Mouse (Mus musculus) gastrocnemius, postnatal 14 days (tissue): ENCODE measurements around the gene Kmt2c. TPM values are rescaled to one million over a fixed set of nuclear protein-coding genes. Genes with fewer than 3 reads are reported as not detected.

Source experiments
- DNase-seq: peaks from one replicate; pipeline ENCODE4 v3.0.0; 2021; ENCODE audit warnings: mixed read lengths
- intact Hi-C: fragments of 180-260 bp; cut with DNase I; formaldehyde crosslinking; loops from one replicate; pipeline ENCODE4 v1.15.1; 2025; ENCODE audit warnings: low total_unique reads
- total RNA-seq, 2 experiments: library from RNA; stranded (reverse); gene quantifications; 2 replicates each; pipeline ENCODE4 v1.2.3; 2021

The Kmt2c gene
- total RNA-seq, 2 experiments from 2014 or later: 24.9 to 27.6 TPM

DNA sequence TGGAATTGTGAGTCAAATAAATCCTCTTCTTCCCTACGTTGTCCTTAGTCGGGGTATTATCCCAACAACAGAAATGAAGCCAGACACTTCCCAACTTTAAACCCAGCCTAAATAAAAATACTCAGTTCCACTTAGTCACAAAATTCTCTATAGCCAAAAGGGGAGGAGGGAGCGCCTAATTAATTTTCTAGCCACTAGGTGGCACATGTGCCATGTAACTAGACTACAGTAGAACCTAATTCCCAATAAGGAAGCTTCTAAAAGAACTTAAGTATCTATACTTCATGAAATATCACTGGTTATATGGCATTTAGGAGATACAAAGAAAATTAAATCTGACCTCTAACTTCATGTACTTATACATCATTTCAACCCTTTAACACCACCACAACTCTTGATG is 78.0 kb downstream of the Kmt2c start:
- peak; percentile 49 for DNase-seq
- intact Hi-C loops: loop anchor here (10.0 kb wide), 2 partner anchors 184 to 314 kb away; no protein-coding TSS in a partner anchor

GRCm38 (mm10) chr5:25415382-25415781 is 83.2 kb downstream of the Kmt2c start:
- no peak for DNase-seq
- intact Hi-C loops: no loop called here

GRCm38 (mm10) chr5:25396727-25397126 is 101.9 kb downstream of the Kmt2c start:
- intact Hi-C loops: no loop called here
- no peak for DNase-seq

DNA sequence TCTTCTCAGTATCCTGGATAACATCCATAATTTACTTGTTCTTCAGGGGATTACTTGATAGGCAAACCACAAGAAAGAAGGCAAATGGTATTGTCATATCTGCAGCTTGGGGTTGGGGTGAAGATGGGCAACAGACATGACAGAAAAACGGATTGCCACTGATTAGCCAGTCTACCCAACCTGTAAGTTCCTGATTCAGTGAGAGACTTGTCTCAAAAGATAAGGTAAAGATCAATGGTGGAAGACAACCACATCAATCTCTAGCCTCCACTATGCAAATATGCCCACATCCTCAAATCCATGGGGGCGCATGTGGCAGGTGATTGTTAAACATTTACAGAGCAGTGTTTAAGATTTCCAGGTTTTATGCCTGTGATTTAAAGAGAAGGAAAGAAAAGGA is 105.9 kb downstream of the Kmt2c start:
- intact Hi-C loops: no loop called here
- DNase-seq: no peak

DNA sequence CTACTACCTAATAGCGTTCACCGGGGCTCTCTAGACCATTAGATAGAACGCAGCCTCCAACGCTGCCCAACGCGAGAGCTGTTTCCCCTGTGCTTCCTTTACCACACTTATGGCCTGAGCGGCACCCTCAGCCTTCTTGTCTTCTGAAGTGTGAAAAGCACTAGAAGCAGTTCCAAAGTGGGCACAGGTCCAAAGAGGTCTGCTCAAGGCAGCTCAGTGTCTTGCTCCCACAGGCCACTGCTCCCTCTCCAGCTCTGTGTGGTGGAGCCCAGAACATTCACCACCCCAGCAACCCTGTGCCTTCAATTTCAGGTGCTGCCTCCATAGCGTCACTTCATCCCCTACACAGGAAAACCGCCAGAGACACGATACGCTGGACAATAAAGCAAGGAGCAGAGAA is 115.0 kb downstream of the Kmt2c start:
- peak; percentile 3 for DNase-seq
- intact Hi-C loops: no loop called here

DNA sequence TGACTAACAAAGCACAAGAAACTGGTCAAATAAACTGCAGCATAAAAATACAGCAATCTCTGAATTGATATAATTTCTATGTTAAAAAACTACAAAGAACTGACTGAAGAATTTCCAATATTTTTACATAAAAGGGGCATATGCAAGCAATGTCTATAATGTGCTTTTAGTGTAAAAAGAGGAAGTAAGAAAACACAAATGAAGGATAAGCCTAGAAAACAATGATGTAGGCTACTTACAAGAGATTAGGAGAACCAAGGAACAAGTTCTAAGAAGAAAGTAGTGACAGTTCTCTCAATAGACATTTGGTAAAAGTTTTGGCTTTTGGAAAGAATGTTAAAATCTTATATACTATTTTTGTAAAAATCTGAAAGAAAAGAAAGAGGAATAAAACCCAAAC is 119.4 kb downstream of the Kmt2c start:
- no peak for DNase-seq
- intact Hi-C loops: no loop called here

DNA sequence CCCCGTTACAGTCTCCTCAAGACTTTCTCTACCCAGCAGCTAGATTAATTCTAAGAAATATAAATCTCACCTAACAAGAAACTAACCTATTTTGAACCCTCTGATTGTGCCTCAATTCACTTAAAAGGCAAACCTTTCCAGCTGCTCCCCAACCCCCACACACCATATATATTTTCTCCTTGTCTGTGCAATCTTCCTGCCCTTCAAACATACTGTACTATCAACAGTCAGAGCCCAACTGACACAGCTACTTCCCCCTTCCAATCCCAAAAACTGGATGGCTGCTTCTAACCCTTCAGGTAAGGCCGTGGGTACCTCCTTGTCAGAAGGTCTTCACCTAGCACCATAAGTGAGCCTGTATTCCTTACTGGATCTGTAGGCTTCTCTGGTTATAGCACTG is 130.2 kb downstream of the Kmt2c start:
- intact Hi-C loops: no loop called here
- no peak for DNase-seq

- intact Hi-C loops: no loop called here
- DNase-seq: no peak
Observed at GRCm38 (mm10) chr5:25367126-25367525, 131.5 kb downstream of the Kmt2c start.

- intact Hi-C loops: loop anchor here (10.0 kb wide), 1 partner anchor 49 kb away; no protein-coding TSS in a partner anchor
Observed at GRCm38 (mm10) chr5:25353509-25353908, 145.1 kb downstream of the Kmt2c start.

DNA sequence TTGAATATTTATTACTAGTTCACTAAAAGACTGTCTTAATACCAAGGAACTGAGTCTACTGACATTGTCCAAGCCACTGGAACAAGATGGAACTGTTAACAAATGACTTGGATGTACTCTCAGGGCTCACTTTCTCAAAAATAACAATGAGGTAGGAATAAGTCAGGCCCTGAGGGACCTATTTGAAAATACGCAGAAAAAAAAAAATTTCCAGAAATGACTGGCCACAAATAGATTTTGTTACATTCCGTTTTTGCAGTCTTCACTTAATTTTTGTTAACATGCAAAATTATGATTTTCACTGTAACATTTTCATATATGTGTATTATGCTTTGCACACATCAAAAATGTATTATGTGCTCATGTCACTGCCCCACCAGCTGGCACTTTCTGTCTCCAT is 167.3 kb downstream of the Kmt2c start:
- intact Hi-C loops: no loop called here

More at GRCm38 (mm10) chr5:25353509-25353908, 145.1 kb downstream of the Kmt2c start:
- DNase-seq: no peak

GRCm38 (mm10) chr5:25313881-25314280 is 184.7 kb downstream of the Kmt2c start:
- intact Hi-C loops: no loop called here
- peak; percentile 30 for DNase-seq

More for the DNA sequence above, 167.3 kb downstream of the Kmt2c start:
- DNase-seq: no peak

- intact Hi-C loops: no loop called here
- DNase-seq: no peak
Observed at GRCm38 (mm10) chr5:25310226-25310625, 188.4 kb downstream of the Kmt2c start.

GRCm38 (mm10) chr5:25296830-25297229 is 201.8 kb downstream of the Kmt2c start:
- DNase-seq: no peak
- intact Hi-C loops: no loop called here

DNA sequence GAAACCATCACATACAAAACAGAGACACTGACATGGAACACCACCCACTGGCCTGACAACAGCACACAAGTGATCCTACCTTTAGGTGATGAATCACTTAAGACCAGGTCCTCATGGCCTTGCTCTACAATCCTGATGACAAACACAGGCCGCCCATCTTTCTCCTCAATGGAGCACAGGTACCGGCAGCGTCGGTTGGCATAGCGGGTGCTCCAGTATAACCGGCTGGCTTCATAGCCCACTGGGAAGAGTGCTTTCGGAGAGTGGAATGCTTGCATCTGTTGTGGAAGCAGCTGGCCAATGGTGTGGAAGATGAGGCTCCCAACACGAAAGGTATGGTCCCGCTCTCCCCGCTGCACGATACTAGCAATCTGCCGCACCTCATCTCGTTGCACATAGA is 214.6 kb downstream of the Kmt2c start:
- intact Hi-C loops: no loop called here
- DNase-seq: no peak

DNA sequence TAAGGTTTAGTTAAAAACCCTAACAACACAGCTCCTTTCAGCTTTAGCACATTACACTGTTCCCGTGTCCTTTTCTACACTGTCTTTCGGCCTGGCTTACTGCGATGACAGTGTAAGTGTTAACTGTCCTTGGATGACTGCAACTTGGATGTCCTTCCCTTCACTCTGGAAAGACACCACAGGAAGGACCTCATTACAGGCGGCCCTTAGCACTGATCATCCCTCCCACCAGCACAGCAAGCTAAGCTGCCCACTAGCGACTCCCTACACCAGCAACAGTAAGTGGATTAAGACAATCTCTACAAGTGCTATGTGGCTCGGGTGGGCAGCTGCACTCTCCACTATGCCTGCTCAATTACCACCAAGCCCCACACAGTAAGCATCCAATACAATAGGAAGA is 222.2 kb downstream of the Kmt2c start:
- no peak for DNase-seq
- intact Hi-C loops: no loop called here

- intact Hi-C loops: no loop called here
- no peak for DNase-seq
Observed at GRCm38 (mm10) chr5:25275629-25276028, 223.0 kb downstream of the Kmt2c start.

DNA sequence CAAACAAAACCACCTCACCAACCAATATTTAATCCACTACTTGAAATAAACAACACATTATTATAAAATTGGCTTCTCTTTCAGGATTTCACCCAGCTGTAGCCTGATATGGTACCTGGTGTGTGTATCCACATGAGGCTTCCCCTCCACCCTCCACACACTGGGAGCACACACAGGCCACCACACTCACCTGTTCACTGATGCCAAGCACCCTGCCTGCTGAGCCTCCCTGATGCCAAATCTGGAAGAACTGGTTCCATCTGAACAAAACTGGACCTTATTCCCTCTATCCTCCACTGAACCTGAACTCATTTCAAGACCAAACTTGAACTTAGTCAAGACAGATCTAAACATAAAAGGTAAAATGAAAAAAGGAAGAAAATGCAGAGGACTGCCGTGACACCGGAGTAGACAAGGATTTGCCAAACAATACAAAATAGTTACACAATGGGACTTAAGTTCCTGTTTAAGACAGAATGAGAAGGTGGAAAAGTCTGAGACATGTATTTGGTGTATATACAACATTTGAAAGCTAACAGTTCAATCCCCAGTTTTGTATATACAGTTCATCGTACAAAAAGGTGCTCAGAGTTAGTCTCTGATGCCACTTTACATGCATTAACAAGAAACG is 230.2 kb downstream of the Kmt2c start:
- DNase-seq: no peak
- intact Hi-C loops: no loop called here

- DNase-seq: no peak
- intact Hi-C loops: no loop called here
Observed at GRCm38 (mm10) chr5:25262266-25262665, 236.3 kb downstream of the Kmt2c start.

DNA sequence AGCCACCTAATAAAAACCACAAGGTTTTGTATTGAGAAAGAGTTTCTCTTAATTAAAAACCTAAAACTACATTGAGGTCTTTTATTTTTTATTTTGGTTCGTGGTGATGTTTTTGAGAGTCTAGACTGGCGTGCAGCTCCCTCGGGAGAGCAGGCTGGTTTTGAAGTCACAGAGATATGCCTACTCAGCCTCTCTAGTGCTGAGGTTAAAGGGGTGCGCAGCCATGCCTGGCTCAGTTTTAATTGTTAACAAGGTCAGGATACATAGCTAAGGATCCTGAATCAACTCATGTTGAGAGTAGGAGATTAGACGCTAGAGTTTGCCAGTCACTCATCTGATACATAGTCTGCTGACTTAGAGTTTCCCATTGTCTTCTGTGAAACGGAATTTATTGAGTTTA is 237.1 kb downstream of the Kmt2c start:
- intact Hi-C loops: no loop called here
- DNase-seq: no peak

DNA sequence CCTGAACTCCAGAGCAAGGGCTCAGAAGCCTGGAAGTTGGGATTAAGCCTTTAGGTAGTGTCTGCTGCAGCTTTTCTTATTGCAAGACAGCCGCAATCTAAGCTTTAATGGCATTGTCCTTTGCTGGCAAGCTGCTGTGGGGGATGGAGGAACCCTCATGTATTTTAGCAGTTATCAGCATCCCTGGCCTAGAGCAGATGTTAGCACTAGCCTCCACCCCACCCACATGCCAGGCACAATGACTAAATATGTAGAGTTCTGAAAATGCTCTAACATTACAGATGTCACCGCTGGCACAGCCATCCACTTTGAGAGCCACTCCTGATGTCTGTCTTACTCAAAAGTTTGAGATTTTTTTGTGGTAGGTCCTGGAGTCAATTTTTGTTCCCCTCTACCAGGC is 241.9 kb downstream of the Kmt2c start:
- intact Hi-C loops: no loop called here
- DNase-seq: no peak

DNA sequence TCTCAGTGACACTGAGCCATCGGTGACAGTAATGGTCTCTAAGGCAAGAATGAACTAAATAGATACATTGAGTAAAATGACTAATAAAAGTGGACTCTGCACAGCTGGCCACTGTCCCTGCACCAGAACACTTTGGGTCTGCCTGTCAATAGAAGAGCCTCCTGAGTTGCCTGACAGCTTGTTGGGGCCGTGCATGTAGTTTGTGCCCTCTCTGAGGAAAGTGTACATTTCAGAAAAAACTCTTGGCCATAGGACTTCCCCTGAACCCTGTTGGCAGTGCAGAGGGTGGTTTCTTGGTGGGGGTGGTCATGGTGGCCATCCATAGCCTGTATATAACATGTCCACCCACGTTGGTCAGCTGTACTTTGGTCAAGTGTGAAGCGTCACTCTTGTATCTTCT is 244.1 kb downstream of the Kmt2c start:
- intact Hi-C loops: no loop called here
- no peak for DNase-seq
